Mouse (Mus musculus) olfactory bulb, adult 2 months (tissue): Measurements from ENCODE around the gene Slc35f6.
"Not testable (repeated sequence)": the region's sequence is repeated elsewhere in the genome, so short reads cannot be mapped to it uniquely, and the experiment has no call there.

ENCODE experiments used
- CTCF ChIP-seq: fragments of 200-500 bp; IDR thresholded peaks from 2 replicates; pipeline ENCODE4 v1.5.1; 2012; ENCODE audit warnings: low read depth, mild to moderate bottlenecking, low read length, moderate library complexity; ENCODE audit not compliant: insufficient read depth
- POLR2A ChIP-seq: fragments of 200-500 bp; IDR thresholded peaks from 2 replicates; pipeline ENCODE4 v1.6.1; 2012; ENCODE audit warnings: mild to moderate bottlenecking, low read depth, low read length, moderate library complexity; ENCODE audit not compliant: insufficient read depth

DNA sequence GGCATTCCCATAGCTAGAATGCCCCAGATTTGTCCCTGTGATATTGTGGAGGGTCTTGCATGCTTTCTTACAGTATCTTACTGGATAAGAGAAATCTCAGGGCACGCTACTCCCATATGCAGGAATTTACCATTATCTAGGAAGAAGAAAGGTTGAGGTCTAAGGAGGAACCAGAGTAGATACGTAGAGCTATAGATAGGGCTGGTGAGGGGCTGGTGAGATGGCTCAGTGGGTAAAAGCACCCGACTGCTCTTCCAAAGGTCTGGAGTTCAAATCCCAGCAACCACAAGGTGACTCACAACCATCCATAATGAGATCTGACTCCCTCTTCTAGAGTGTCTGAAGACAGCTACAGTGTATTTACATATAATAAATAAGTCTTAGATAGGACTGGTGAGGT, 30.3 kb downstream of the Slc35f6 start:
- TF ChIP-seq POLR2A, CTCF: not testable (repeated sequence)
